Mouse (Mus musculus): Measurements from ENCODE around the gene Eif2ak2. TPM values are rescaled to one million over a fixed set of nuclear protein-coding genes. Genes with fewer than 3 reads are reported as not detected.
A peak's percentile ranks its signal among the peaks of the same experiment; 100 is the strongest.

Gene Eif2ak2
- polyA plus RNA-seq, 1 experiment from 2014 or later, result 11.0 TPM

DNA sequence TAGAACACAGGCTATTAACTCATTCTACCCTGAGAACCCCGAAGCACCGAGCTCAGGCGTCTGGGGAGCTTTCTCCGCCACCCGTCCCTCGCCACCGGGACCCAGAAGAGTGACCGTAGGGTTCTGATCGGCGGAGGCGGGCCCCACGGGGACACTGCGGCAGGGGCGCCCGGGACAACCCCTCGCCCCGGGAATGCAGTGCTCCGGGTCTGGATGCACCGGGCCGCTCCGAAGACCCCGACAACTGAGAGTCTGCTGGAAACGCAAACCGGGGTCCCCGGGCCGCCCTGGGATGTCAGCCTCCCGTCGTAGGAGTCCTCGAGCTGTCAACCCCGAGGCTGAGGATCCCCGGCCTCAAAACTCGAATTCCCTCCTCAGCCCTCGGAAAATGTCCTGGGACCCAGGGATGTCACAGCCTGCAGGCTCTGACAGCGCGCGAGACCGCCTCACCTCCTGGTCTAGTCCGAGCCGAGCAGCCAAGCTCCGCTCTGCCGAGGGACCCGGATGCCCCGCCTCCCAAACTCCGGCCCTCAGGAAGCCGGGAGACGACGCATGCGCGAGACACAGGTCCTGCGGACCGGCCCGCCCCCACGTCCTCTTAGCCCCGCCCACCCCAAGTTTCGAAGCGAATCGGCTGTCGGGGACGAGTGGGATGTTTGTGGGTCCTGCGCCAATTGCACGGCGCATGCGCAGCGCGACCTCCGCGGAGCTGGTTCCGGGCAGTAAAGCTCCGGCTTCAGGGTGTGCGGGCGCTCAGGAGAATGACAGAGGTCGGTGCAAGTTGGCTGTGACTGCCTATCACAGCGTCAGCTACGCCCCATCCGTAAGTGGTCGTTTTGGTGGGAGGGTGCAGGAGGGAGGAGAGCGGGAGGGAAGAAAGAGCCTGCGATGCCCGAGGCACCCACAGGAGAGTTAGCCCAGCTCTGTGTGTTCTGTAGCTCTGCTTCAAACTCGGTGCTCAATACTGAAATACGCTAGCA is 47.2 kb downstream of the Eif2ak2 start, which contains the start of the genes Heatr5b and Gpatch11:
Heatr5b (minus strand) TSS at position 509 of the 980 bp plus-strand sequence.
Gpatch11 (plus strand) TSS at position 712 of the 980 bp plus-strand sequence.
- H3K27me3 ChIP-seq (replicated peaks), result no peaks in the 10 kb centered on the region
- WGBS, result under 1% methylated on average over 81 of the region's 81 CpGs

GRCm38 (mm10) chr17:78824346-78824745 is 58.0 kb downstream of the Eif2ak2 start:
- no peak overlapping the region for H3K4me3 ChIP-seq
- no peak overlapping the region for H3K4me2 ChIP-seq
- H3K36me3 ChIP-seq, result peaks cover 88% of the 10 kb centered on the region
- 52% methylated on average over 13 of the region's 13 CpGs for WGBS
- H3K9me3 ChIP-seq, result no peaks in the 10 kb centered on the region
- H3K4me1 ChIP-seq, result peaks cover 6% of the 10 kb centered on the region; the same call in 1 of the 2 replicates
- H3K27me3 ChIP-seq (replicated peaks), result no peaks in the 10 kb centered on the region
- H3K9ac ChIP-seq, result no peak overlapping the region
- no peak for ATAC-seq (ENCODE audit: extremely low read depth, insufficient number of reproducible peaks, low FRiP score, low TSS enrichment)
- peak overlapping the region; percentile 26; the same call in 1 of the 2 replicates for H3K27ac ChIP-seq (replicated peaks)

More for the DNA sequence above, 47.2 kb downstream of the Eif2ak2 start, which contains the start of the genes Heatr5b and Gpatch11:
- peaks cover 42% of the 10 kb centered on the region for H3K36me3 ChIP-seq
- peaks cover 9% of the 10 kb centered on the region for H3K4me1 ChIP-seq
- H3K9ac ChIP-seq, result peak within 1 kb of the TSS; percentile 91
- peak within 1 kb of the TSS; percentile 89 for H3K27ac ChIP-seq (replicated peaks)
- ATAC-seq (ENCODE audit: extremely low read depth, insufficient number of reproducible peaks, low FRiP score, low TSS enrichment), result peak; percentile 96
- peak within 1 kb of the TSS; percentile 88 for H3K4me3 ChIP-seq
- peak within 1 kb of the TSS; percentile 84 for H3K4me2 ChIP-seq
- H3K9me3 ChIP-seq, result no peaks in the 10 kb centered on the region

DNA sequence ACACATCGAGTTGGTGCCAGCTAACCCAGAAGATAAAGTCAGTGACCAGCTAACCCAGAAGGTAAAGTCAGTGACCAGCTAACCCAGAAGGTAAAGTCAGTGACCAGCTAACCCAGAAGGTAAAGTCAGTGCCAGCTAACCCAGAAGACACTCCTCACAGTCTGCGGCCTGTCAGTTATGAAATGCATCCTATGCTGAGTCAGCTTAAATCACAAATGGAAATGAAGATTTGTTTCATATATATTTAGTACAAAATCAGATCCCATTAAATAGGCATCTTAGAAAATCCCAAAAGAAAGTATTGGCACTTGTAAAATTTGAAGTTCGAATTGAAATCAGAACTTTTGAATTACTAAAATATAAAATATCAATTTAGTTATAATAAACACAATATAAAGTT is 72.8 kb downstream of the Eif2ak2 start:
- no peak for ATAC-seq (ENCODE audit: extremely low read depth, insufficient number of reproducible peaks, low FRiP score, low TSS enrichment)
- no peaks in the 10 kb centered on the region for H3K4me1 ChIP-seq
- no peak overlapping the region for H3K9ac ChIP-seq
- no peak overlapping the region for H3K4me3 ChIP-seq
- H3K36me3 ChIP-seq, result peaks cover 69% of the 10 kb centered on the region
- peak overlapping the region; percentile 62; the same call in 1 of the 2 replicates for H3K27ac ChIP-seq (replicated peaks)
- H3K27me3 ChIP-seq (replicated peaks), result no peaks in the 10 kb centered on the region
- H3K4me2 ChIP-seq, result no peak overlapping the region
- no peaks in the 10 kb centered on the region for H3K9me3 ChIP-seq
- WGBS, result 86% methylated on average over 3 of the region's 3 CpGs

- Histone ChIP-seq H3K4me3 (no peak overlapping the region), H3K4me2 (no peak overlapping the region), H3K4me1 (no peaks in the 10 kb centered on the region), H3K9me3 (no peaks in the 10 kb centered on the region), H3K36me3 (peaks cover 69% of the 10 kb centered on the region), H3K9ac (no peak overlapping the region), H3K27ac (replicated peaks) (peak overlapping the region; percentile 62; the same call in 1 of the 2 replicates), H3K27me3 (replicated peaks) (no peaks in the 10 kb centered on the region)
- no peak for ATAC-seq (ENCODE audit: extremely low read depth, insufficient number of reproducible peaks, low FRiP score, low TSS enrichment)
Measured at GRCm38 (mm10) chr17:78809019-78809418, 73.4 kb downstream of the Eif2ak2 start.

Other genes with a start within 250 kb of the Eif2ak2 start
- gene Strn, start 145.4 kb downstream of the Eif2ak2 start, polyA plus RNA-seq (2015; fragmentation: Nextera tagmentation; extraction: Ambion mirVana), result 10.3 and 11.0 TPM in 2 replicates
- gene Heatr5b, start 47.2 kb downstream of the Eif2ak2 start, polyA plus RNA-seq (2015; fragmentation: Nextera tagmentation; extraction: Ambion mirVana), result 16.0 and 18.8 TPM in 2 replicates
- gene Gpatch11, start 47.0 kb downstream of the Eif2ak2 start, polyA plus RNA-seq (2015; fragmentation: Nextera tagmentation; extraction: Ambion mirVana), result 33.1 and 35.7 TPM in 2 replicates
- 0.20 and 0.25 TPM in 2 replicates for gene Sult6b1, start 24.4 kb upstream of the Eif2ak2 start, polyA plus RNA-seq (2015; fragmentation: Nextera tagmentation; extraction: Ambion mirVana)
- gene Cebpzos, start 33.9 kb upstream of the Eif2ak2 start, polyA plus RNA-seq (2015; fragmentation: Nextera tagmentation; extraction: Ambion mirVana), result 81.0 and 89.6 TPM in 2 replicates
- 28.4 and 33.7 TPM in 2 replicates for gene Cebpz, start 54.5 kb upstream of the Eif2ak2 start, polyA plus RNA-seq (2015; fragmentation: Nextera tagmentation; extraction: Ambion mirVana)
- 57.9 and 66.6 TPM in 2 replicates for gene Ndufaf7, start 54.6 kb upstream of the Eif2ak2 start, polyA plus RNA-seq (2015; fragmentation: Nextera tagmentation; extraction: Ambion mirVana)
- gene Prkd3, start 138.2 kb upstream of the Eif2ak2 start, polyA plus RNA-seq (2015; fragmentation: Nextera tagmentation; extraction: Ambion mirVana), result 23.9 and 24.8 TPM in 2 replicates
- gene Qpct, start 169.3 kb upstream of the Eif2ak2 start, polyA plus RNA-seq (2015; fragmentation: Nextera tagmentation; extraction: Ambion mirVana), result 36.5 and 36.6 TPM in 2 replicates